Mouse (Mus musculus): ENCODE data around the gene Gm20661.
A peak's percentile ranks its signal among the peaks of the same experiment; 100 is the strongest.
"Not testable (repeated sequence)": the region's sequence is repeated elsewhere in the genome, so short reads cannot be mapped to it uniquely, and the experiment has no call there.

Gene Gm20661

DNA sequence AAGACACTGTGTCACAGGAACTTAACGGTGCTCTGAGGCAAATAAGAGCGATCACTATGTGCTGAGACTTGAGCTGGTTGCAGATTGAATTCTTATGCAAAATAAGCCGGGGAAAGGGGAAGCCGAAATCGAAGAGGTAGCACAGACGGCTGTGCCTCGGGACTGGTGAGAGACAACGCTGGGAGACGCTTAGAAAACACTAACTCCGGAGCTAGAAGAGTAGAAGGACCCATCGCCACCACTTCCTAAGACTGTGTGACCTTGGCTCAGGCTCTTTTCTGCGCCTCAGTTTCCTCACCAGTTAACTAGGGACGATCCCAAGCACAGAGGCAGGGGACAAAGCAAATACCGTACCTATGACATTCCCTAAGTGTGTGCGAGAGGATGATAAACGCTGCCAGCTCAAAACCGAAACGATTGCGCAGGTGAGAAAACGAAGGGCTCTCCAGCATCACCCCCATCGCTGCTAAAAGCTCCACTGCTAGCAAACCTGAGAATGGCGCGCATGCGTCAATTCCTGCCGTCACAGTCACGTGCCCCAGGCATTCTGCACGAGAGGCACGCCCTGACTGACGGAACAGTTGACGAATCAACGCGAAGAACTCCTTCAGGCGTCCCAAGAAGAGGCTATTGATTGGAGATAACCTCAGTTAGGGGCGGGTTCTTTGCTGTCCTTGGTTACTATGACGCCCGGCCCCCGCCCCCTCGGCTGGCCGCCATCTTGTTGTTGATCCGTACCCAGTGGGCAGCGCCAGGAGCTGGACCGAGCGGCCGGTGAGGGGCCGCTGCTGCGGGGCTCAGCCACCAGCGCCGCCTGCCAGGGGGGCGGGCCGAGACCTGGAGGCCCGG is 19.3 kb downstream of the Gm20661 start, which contains the start of gene Ip6k1:
Gene Ip6k1, plus strand, starts transcription at position 580 of the 849 bp plus-strand sequence.
- peak; percentile 100 for DNase-seq (ENCODE audit: low spot score in 2 of 2)

DNA sequence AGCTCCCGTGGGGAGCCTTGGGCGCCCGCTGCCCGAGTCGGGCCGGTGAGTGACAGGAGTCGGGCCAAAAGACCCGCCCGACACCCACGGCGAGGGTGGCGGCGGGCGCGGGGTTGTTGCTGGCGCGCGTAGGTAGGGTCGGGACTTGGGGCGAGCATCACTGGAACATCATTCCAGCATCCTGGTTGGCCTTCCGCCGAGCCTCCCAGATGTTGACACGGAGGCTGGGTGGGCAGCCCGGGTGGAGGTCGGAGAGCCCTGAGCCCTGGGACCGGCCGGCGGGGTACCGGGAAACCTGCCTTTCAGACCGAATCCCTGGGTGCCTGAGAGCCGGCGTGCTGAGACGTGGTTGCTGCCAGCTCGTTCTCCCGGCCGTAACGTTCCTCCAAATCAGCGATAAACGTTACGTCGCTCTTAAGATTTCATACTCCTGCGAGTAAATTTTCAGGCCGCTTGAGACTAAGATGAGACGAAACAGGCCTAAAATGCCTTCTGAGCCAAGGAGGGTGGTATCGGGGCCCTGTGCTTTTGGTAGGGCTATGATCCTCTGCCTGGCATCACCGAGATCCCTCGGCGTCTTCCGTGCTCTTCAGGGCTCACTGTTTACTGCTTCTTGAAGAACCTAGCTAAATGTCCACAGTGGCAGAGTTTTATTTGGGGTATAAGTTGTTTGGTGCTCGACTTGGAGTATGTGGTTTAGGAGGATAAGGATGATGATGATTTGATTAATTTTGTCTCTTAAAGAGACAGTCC is 20.1 kb downstream of the Gm20661 start:
- peak in 1 of 2 experiments; percentile 15 for DNase-seq (ENCODE audit: low spot score in 2 of 2)

DNA sequence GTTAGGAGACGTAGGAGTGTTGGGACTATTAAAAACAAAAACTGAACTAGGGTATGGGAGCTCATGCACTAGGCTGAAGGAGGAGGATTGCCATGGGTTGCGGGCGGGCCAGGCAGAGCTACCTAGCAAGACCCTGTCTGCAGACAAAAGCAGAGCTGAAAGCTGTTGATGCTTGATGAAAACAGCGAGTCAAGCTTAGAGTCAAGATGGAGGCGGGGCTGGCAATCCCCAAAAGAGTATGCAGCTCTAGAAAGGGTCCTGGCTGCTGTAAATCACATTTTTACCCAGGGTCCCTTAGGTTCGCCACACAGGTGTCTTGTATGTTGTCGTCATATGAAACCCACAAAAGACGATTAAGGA is 20.7 kb downstream of the Gm20661 start:
- DNase-seq (ENCODE audit: low spot score in 2 of 2), result no peak

DNA sequence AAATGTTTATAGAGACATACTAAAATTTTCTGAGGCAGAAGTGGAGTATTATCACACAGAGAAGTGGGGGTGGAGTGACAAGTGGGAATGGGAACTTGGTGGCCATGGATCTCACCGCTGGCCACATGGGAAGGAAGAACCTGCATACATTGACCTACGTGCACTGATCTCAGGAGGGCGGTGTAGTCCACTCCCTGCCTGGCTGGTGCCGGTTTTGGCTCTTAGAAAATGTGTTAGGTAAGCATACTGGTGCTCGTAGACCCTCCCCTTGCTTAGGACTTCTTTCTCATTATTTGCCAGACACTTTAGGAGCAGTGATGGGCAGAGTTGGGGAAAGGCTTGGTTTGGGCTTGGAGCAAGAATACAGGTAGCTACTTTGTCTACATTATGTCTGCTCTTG is 25.2 kb downstream of the Gm20661 start:
- DNase-seq (ENCODE audit: low spot score in 2 of 2), result no peak

DNA sequence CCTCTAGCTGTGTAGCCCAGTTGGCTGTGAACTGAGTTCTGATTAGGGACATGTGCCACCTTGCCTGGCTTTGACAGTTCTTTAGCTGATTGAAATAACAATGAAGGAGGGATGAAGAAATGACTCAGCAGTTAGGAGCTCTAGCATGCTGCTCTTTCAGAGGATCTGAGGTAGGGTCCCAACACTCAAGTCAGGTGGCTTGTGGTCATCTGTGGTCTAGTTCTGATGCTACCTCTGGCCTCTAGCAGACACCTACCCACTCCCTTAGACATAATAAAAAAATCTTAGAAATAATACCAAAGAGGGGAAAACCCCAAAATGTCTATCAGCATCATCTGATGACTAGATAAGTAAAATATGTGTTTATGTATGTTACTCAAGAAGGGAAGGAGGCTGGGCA is 27.5 kb downstream of the Gm20661 start:
- no peak for DNase-seq (ENCODE audit: low spot score in 2 of 2)

DNA sequence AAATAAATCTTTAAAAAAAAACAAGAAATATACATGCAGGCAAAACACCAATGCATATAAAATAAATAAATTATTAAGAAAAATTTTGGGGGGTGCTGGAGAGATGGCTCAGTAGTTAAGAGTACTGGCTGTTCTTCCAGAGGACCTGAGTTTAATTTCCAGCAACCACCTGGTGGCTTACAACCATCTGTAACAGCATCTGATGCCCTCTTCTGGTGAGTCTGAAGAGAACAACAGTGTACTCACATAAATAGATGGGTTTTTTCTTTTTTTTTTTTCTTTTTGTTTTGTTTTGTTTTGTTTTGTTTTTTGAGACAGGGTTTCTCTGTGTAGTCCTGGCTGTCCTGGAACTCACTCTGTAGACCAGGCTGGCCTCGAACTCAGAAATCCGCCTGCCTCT is 30.7 kb downstream of the Gm20661 start:
- DNase-seq (ENCODE audit: low spot score in 2 of 2), result not testable (repeated sequence)

DNA sequence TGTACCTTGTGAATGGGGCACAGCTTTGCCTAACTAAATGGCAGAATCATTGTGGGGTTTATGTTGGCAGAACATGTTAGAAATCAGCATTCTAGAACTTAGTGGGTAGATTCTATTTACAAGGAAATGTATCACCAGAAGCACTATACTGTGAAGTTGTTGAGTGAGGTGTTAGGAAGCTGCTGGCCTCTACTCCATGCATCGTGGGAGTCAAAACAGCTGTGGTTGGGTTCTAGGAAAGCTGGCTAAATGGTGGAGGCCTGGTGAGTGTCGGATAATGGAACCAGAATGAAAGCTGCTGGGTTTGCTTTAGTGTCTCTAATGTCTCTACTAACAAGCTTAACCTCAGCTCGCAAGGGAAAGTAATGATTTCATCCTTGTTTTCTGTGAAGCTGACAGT is 34.3 kb downstream of the Gm20661 start:
- no peak for DNase-seq (ENCODE audit: low spot score in 2 of 2)

DNA sequence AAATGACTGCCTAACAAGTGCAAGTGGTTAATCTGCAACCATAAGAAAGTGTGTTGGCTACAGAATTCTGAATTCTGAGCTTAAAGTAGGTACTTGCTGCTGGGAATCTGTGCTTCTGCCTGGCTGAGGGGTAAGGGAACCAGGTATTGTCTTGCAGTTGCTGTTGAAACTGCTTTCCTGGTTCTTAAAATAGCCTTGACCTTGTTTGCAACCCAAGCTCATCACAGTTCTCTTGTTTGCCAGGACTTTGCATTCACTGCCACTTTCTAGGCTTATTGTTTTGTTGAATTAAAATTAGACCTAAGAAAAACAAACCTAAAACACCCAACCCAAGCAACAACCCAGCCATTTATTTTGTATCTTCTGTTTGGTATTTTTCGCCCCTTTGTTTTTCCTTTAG is 37.9 kb downstream of the Gm20661 start:
- DNase-seq (ENCODE audit: low spot score in 2 of 2), result no peak

DNA sequence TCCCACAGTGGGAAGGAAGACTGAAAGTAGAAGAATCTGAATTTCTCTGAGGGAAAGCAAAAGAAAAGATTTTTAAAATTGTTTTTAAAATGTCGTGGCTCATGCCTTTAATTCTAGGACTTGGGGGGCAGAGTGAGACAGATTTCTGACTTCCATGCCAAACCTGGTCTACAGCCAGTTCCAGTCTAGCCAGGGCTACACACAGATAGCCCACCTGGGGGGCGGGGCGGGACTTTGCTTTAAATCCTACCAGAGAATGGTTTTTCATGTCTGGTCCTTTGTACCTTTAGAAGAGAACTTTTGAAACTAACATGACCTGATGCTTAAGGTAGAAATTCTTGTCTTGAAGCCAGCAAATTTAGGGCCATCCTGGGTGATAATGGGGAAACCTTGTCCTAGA is 40.4 kb downstream of the Gm20661 start:
- DNase-seq (ENCODE audit: low spot score in 2 of 2), result no peak

DNA sequence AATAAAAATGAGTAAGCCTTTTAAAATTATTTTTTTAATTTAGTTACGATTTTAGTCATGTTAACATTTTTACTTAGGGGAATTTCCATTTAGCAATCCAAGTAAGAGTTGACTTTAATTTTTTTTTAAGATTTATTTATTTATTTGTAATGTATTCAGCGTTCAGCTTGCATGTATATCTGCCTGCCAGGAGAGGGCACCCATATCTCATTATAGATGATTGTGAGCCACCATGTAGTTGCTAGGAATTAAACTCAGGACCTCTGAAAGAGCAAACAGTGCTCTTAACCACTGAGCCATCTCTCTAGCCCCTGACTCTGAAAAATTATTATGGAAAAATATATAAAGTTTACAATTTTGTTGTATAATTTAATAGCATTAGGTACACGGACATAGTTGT is 43.7 kb downstream of the Gm20661 start:
- no peak for DNase-seq (ENCODE audit: low spot score in 2 of 2)

DNA sequence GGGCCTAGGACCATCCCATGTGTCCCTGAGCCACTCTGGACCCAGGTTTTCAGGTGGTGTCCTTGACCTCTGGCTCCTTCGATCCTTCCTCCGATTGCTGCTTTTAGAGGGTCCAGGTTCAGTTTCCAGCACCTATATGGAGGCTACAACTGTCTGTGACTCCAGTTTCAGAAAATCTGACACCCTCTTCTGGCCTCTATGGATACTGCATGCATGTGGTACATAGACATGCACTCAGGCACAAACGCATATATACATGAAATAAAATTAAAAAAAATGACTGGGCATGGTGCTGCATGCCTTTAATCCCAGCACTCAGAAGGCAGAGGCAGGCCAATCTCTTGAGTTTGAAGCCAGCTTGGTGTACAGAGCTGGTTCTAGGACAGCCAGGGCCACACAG is 45.0 kb downstream of the Gm20661 start:
- no peak for DNase-seq (ENCODE audit: low spot score in 2 of 2)

DNA sequence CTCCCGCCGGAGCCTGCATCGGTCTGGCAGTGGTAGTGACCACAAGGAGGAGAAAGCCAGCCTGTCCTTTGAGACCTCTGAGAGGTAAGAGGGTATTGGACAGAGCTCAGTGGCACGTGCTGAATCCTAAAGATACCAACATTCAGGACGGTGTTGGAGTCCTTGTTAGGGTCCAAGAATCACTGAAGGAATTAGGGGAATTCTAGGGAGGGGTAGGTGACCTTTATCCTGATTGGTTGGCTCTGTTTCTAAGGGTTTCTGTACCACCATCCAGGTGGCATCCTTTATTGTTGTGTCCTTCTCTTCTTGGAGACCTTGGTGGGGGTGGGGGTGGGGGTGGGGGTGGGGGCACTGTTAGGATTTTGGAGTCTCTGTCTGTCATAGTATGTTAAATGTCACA is 49.3 kb downstream of the Gm20661 start:
- no peak for DNase-seq (ENCODE audit: low spot score in 2 of 2)

DNA sequence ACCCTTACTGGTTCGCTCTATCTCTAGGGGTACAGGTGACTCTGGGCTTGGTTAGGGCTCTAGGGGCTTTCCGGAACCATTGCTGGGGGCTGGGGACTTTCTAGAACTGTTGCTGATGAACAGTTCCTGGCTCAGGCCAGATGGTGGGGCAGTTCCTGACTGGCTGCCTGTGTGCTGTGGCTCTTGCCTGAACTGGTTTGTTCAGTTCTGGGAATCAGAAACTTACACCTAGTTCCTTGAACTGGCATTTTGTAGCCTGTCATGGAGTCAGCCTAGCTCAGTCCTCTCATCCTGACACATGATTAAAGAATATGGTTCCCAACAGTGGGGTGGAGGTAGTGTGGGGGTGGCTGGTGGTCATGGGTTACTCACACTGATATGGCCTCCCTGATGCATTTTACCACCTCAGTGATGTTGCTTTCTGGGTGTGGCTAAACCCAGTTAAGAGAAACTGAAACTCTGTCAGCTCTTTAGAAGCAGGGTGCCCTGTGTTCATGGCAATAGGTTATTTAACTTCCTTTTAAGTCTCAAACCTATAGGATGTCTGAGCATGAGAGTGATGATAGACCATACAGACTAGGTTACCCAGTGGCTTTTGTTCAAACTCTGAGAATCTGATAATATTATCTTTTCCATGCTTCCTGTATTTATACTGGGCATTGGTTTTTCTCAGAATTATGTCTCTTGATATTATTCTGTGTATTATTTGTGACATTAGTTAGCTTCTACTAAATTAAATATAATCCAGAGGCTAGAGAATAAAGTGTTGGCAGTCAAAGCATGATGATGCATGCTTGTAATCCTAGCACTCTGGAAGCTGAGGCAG is 52.7 kb downstream of the Gm20661 start:
- DNase-seq (ENCODE audit: low spot score in 2 of 2), result no peak

All from frontal cortex, postnatal 25 days (tissue).